Mouse (Mus musculus) A20 (cell line): ENCODE data around the gene Mrpl14.

Experiments used
- DNase-seq: peaks from one replicate; pipeline ENCODE4 v3.0.0-alpha.2; 2011; ENCODE audit warnings: low read depth, low spot score

The Mrpl14 gene

GRCm38 (mm10) chr17:45724574-45724921 is 38.4 kb downstream of the Mrpl14 start:
- DNase-seq: no peak

- peak; percentile 87 for DNase-seq
Observed at GRCm38 (mm10) chr17:45726249-45726648, 40.1 kb downstream of the Mrpl14 start.

GRCm38 (mm10) chr17:45727481-45727880 is 41.4 kb downstream of the Mrpl14 start:
- peak; percentile 62 for DNase-seq

- no peak for DNase-seq
Observed at GRCm38 (mm10) chr17:45727983-45728723, 42.0 kb downstream of the Mrpl14 start.

- DNase-seq: no peak
Observed at GRCm38 (mm10) chr17:45729387-45729786, 43.3 kb downstream of the Mrpl14 start.

- no peak for DNase-seq
Observed at GRCm38 (mm10) chr17:45730696-45731095, 44.6 kb downstream of the Mrpl14 start.

- DNase-seq: peak; percentile 89
Observed at GRCm38 (mm10) chr17:45731172-45731864, 45.2 kb downstream of the Mrpl14 start.

GRCm38 (mm10) chr17:45733038-45733734 is 47.1 kb downstream of the Mrpl14 start:
- no peak for DNase-seq

GRCm38 (mm10) chr17:45733735-45734301 is 47.7 kb downstream of the Mrpl14 start, which contains the start of gene 1600014C23Rik:
Gene 1600014C23Rik, minus strand, starts transcription at chr17:45733844.
- DNase-seq: peak; percentile 90

- no peak for DNase-seq
Observed at GRCm38 (mm10) chr17:45734333-45734732, 48.2 kb downstream of the Mrpl14 start.

GRCm38 (mm10) chr17:45734881-45735280 is 48.8 kb downstream of the Mrpl14 start:
- no peak for DNase-seq

- DNase-seq: peak; percentile 92
Observed at GRCm38 (mm10) chr17:45735382-45736310, 49.5 kb downstream of the Mrpl14 start.

GRCm38 (mm10) chr17:45736311-45737077 is 50.4 kb downstream of the Mrpl14 start:
- peak; percentile 94 for DNase-seq

GRCm38 (mm10) chr17:45737078-45737601 is 51.0 kb downstream of the Mrpl14 start:
- DNase-seq: no peak

- DNase-seq: no peak
Observed at GRCm38 (mm10) chr17:45742371-45743147, 56.4 kb downstream of the Mrpl14 start.

GRCm38 (mm10) chr17:45745629-45746028 is 59.5 kb downstream of the Mrpl14 start:
- no peak for DNase-seq

GRCm38 (mm10) chr17:45746755-45747154 is 60.6 kb downstream of the Mrpl14 start:
- DNase-seq: no peak

- DNase-seq: no peak
Observed at GRCm38 (mm10) chr17:45747293-45747692, 61.2 kb downstream of the Mrpl14 start.
